Mouse (Mus musculus) kidney, postnatal 25 days (tissue): ENCODE results near the gene Angpt4.

ENCODE experiments used
- DNase-seq, 2 experiments: peaks; one replicate each; pipeline ENCODE4 v3.0.0; 2021; ENCODE audit warnings: mixed read lengths in 2 of 2

The Angpt4 gene

DNA sequence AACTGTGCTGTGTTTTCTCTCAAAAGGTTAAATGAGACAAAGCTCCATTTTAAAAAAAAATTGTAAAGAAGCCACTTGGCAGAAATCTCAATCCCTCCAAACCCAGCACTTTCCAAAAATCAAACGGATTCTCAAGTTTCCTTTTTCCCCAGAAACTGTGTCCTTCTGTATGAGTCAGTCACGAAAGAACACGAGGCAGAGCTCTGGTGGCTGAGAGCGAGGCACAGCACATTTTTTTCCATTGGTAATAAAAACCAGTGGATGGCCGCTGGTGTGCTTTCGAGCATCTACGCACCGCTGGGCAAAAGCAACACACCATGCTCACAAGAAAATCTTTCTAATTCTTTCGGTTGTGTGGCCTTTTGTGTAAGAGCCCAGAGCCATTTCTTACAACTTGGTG is 73.0 kb downstream of the Angpt4 start:
- DNase-seq = no peak

DNA sequence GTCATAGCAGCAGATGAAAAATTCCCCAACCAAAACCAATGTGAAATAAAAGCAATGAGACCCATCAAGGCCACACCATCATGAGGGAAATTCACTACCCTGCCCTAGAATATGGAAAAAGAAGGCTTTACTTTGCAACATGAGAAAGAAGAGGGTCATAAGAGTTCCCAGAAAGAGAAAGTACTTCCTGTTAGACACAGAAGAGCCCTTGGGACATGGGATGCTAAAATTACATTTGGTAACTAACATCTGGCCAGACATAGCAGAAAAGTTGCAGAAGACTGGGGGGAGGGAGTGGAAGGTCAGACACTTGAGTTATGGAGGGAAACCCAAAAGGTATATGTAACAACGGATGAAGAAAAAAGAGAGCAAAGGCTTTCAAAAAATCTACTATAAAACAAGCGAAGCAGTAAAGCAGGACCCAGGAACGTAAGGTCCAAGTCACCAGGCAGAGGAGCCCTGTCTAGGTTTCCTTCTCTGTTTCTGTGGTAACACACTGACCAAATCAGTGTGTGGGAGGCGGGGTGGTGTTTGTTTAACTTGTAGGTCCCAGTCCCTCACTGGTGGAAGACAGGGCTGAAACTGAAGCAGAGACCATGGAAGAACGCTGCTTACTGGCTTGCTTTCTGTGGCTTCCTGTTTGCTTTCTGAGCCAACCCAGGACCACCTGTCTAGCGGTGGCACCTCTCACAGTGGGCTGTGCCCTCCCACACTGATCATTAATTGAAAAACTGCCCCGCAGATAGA is 74.6 kb downstream of the Angpt4 start:
- no peak for DNase-seq

DNA sequence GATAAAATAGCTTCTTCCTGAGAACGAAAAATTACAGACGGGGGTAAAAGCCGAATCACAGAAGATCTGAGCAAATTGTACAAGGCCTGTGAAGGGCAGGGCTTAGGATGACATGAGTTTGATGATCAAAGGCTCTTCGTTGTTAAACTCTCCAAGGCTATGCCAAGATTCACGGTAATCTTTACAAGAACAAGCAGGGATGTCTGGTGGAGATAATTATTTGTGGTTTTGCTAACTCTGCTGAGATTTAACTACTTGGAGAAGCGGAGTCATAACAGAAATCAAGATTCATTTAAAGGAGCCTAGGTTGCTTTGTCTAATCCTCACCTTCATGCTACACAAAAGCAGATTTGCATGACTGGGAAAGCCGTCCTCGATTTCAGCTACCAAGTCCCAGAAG is 75.9 kb downstream of the Angpt4 start:
- no peak for DNase-seq

DNA sequence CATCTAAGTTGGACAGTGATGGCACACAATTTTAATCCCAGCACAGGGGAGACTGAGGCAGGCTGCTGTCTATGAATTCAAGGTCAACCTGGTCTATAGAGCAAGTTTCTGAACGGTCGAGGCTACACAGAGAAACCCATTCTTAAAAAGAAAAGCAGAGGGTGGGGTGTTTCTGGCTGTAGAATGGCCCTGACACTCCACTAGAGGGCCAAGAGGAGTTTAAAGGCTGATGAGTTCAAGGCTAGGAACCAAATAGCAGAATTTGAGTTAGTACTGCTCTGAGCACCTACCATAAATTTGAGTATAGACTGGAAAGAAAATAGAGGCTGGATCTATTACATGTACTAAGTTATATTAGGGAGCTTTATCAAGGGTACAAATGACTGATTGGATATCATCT is 78.0 kb downstream of the Angpt4 start:
- peak in 1 of 2 experiments; percentile 13 for DNase-seq

DNA sequence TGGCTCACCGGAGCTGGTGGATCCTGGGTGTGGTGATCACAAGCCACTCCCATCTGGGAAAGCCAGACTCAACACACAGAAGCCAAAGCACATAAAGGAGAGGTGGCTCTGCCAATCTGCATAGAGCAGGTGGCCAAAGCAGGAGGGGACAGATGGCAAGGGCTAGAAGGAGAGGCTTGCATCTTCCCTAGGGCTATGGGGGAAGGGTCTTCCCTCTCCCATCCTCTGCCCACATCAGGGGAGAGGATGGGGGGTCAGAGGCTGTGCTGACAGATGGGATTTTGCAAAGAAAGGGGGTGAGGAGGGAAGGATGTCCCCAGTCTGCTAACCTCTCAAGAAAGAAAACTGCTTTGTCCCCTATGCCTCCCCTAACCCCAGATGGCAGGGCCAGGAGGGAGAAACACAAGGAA is 80.0 kb downstream of the Angpt4 start:
- no peak for DNase-seq

DNA sequence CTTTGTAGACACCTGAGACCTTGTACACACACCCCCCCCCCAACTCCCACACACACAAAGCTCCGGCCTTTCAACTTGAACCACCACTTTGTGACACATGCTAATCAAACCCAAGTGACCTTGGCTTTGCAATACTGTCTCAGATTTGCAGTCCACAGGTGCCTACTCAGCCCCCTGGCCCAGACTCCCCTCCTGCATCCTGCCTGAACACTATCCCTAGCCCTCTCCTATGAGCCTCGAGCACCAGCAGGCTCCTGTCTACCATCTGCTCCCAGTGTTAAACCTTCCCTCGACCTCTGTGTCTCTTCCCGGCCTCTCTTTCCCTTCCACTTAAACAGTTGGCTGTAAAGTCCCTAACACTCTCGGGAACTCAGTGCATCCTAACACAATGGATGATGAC is 80.4 kb downstream of the Angpt4 start:
- peak in 1 of 2 experiments; percentile 20 for DNase-seq

GRCm38 (mm10) chr2:151994350-151995122 is 83.5 kb downstream of the Angpt4 start:
- peak; percentile 81 to 88 for DNase-seq
